Mouse (Mus musculus) induced T-regulatory cell, adult 2 months (primary cell): ENCODE results near the gene Ano9.

ENCODE experiments used
- DNase-seq: peaks from one replicate; pipeline ENCODE4 v3.0.0-alpha.2; 2012; ENCODE audit warnings: low read depth

Gene Ano9

DNA sequence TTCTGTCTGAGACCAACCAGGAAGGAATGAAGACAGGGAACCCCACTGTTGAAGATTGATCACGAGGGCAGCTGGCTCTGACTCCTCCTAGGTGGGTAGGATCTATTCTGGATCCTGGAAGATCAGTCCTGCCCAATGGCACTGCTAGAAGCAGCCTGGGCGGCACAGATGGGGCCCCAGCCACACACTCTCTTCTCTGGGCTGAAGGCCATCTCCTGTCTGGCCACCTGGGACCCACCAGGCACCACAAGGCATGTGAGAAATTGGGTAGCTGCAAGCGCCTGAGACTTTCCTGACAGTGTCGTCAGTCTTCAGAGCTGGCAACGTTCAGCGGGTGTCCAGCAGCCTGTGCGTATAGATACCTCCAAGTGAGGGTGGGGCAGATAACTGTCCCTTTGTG, 55.1 kb downstream of the Ano9 start:
- DNase-seq = peak; percentile 12

DNA sequence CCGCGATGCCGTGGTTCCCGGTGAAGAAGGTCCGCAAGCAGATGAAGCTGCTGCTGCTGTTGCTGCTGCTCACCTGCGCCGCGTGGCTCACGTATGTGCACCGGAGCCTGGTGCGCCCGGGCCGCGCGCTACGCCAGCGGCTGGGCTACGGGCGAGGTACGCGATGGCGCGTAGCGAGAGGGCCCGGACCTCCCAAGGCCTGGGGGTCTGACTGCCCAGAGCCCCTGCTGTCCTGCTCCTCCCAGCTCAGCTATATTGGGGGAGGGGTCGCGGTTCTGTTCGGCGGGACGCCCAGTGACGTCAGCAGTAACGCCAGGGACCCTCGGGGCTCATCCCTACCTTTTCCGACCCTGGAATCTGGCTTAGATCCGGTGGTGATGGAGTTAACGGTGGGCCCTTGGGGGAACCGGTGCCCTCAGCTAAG, 56.3 kb downstream of the Ano9 start:
- DNase-seq = peak; percentile 59

DNA sequence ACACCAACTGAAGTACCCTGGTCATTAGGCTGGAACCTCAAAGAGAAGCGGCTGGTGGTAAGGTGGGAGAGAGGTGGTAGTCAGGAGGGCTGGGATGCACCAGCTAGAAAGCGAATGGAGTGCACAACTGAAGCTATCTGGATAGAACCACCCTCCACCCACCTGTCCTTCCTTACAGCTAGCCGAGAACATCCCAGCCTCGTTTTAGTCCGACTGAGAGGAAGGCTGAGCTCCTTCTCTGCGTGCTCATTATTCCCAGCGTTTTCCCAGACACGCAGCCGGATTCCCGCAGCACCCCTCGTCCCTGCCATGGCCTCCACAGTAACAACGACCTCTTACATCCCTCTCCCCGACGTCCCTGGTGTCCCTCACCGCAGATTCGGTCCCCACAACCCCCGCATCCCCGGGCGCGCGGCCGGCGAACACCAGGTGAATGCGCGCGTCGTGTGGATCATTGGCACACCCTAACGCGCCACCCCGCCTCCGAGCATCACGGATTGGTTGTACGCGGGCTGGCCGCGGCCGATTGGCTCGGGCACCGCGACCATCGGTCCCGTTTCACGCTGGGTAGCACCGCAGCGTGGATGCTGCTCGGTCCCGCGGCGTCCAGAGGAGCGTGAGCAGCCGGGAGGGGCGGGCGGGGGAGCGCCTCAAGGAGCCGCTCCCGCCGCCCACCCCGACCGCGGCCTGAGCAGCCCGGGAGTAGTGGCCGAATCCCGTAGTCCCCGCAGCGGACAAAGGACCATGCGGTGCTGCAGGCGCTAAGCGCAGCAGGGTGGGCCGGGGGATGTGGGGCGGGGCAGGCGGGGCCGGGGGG, 57.0 kb downstream of the Ano9 start, which contains the start of gene B4galnt4:
TSS of gene B4galnt4 (plus strand) at position 679 of the 817 bp plus-strand sequence.
- DNase-seq = peak; percentile 88

DNA sequence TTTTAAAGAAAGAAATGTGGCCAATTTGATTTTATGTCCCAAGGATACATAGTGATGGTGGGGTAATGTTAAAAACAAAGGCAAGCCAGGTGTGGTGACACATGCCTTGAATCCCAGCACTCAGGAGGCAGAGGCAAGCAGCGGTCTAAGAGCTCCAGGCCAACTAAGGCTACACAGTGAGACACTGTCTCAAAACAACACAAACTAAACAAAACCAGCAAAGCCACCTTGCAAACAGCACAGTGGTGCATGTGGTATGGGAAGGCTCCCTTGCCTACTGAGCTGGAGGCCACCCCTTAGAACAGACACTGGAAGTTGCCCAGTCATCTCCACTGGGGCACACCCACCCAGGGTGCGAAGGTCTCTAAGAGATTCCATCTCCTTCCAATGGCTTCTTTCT, 57.7 kb downstream of the Ano9 start:
- peak; percentile 56 for DNase-seq

DNA sequence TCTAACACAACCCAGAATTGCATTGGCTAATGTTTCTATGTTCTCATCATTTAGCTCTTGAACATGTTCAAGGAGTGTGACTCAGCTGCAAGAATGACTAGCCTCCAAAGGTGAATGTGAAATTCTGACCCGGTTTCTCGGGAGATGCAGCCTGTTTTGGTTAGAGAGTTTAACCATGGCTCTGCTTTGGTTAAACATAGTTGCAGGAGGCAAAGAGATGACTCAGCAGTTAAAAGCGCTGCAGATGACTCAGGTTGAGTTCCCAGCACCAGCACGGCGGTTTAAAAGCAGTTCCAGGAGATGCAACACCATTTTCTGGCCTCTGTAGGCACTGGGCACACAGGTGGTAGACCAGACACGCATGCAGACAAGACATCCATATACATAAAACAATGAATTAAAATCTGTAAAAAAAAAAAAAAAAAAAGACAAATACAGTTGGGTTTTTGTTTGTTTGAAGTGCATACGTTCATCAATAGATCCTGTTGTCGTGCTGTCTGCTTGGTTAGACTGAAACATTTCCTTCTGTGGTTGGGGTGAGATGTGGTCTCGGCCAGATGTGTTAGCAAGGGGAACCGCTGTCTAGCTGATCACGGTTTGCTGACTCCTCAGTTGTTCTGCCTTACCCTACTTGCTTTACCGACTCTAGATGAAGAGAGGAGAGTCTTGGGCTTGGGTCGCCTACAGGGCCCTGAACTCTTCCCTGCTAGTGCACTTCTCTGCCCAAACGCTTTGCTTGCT, 58.8 kb downstream of the Ano9 start:
- peak; percentile 88 for DNase-seq

DNA sequence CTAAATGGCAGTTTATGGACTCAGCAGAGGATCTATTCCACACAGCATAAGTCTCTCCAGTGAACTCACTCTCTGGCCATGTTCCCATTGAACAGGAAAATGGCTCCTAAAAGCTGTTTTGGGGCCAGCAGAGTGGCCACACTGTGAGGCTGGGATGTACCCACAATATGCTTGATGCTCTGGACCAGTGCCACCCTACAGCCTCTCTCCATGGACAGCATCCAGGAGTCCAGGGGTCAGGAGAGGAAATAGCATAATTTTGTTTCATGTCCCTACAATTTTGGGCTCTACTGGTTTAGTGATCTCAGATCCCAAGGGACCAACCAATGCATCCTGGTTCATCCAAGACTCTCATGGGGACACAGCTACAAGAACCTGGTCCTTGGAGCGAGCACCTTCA, 60.1 kb downstream of the Ano9 start:
- DNase-seq = no peak

DNA sequence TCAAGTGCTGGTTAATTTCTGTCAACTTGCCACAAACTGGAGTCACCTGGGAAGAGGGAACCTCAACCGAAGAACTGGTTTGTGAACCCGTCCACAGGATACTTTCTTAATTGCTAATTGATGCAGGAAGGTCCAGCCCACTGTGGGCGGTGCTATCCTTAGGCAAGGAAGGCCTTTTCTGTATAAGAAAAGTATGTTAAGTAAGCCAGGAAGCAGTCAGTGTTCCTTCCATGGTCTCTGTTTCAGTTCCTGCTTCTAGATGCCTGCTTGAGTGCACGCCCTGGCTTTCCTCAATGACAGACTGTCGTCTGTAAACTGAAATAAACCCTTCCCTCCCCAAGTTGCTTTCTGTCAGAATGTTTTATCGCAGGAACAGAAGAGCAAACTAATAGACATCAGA, 60.6 kb downstream of the Ano9 start:
- DNase-seq = no peak

DNA sequence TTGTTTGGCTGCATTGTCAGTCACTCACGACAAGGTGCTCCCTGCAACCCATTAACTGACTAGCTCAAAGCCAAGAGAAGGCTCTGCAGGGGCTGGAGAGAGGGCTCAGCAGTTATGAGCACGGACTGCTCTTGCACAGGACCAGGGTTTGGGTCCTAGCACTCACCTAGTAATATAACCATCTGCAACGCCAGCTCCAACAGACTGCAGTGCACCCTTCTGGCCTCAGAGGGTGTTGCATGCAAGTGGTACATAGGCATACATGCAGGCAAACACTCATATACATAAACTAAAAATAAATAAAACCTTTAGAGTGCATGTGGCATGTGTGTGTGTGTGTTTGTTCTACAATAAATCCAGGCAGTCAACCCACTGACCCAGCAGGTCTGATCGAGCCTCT, 61.8 kb downstream of the Ano9 start:
- no peak for DNase-seq

DNA sequence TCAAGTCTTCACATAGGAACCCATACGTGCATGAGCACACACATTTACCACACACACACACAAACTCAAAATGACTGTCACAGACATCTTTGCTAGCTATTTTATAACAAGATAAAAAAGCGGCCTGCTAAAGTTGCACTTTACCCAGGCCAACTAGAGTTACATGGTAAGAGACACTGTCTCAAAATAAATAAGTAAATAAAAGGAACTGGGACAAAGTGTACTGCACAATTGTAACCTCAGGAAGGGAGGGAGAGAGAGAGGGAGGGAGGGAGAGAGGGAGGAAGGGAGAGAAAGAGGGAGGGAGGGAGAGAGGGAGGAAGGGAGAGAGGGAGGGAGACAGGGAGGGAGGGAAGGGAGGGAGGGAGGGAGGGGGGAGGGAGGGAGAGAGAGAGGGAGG, 65.2 kb downstream of the Ano9 start:
- no peak for DNase-seq

DNA sequence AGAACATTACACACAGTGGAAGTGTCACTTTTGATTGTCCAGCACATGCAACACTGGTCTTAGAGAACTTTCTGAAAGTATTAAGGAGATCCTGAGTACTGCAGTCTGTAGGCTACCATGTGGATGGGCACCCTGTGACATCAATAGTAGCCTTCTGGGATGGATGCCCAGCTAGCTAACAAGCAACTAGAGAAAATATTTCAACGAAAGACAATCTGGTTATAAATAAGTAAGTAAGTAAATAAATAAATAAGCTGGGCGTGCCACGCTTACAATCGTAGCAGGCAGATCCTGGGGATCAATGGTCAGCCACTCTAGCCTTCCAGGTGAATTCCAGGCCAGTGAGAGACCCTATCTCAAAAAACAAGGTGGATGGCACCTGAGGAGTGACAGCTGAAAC, 65.6 kb downstream of the Ano9 start:
- DNase-seq = no peak
